Mouse (Mus musculus) liver, embryonic 15.5 days (tissue): Measurements from ENCODE around the gene BC049762. TPM values are rescaled to one million over a fixed set of nuclear protein-coding genes. Genes with fewer than 3 reads are reported as not detected.

Experiments
- ATAC-seq: fragments of 200-750 bp; cut with Nextera tagmentation; 2 replicates; pipeline ENCODE4 v1.8.0; 2017; ENCODE audit warnings: moderate number of reproducible peaks, mild to moderate bottlenecking, moderate library complexity; ENCODE audit not compliant: insufficient read depth
- H3K27ac ChIP-seq: fragments of 300-500 bp; sonication (generic); replicated peaks from 2 replicates; pipeline ENCODE4 v1.5.1; 2015; ENCODE audit warnings: mild to moderate bottlenecking, inconsistent platforms
- H3K27me3 ChIP-seq: fragments of 300-500 bp; sonication (generic); 2 replicates; pipeline ENCODE4 v1.6.1; 2015; ENCODE audit warnings: mild to moderate bottlenecking, inconsistent platforms
- H3K36me3 ChIP-seq: fragments of 300-500 bp; sonication (generic); replicated peaks from 2 replicates; pipeline ENCODE4 v1.6.1; 2015; ENCODE audit warnings: moderate library complexity, mild to moderate bottlenecking, inconsistent platforms
- H3K4me1 ChIP-seq: fragments of 300-500 bp; sonication (generic); replicated peaks from 2 replicates; pipeline ENCODE4 v1.6.1; 2015; ENCODE audit warnings: inconsistent platforms
- H3K4me2 ChIP-seq: fragments of 300-500 bp; sonication (generic); 2 replicates; pipeline ENCODE4 v1.6.1; 2015; ENCODE audit warnings: moderate library complexity, mild to moderate bottlenecking, inconsistent platforms
- H3K4me3 ChIP-seq: fragments of 300-500 bp; sonication (generic); replicated peaks from 2 replicates; pipeline ENCODE4 v1.5.1; 2015; ENCODE audit warnings: mild to moderate bottlenecking, inconsistent platforms
- H3K9ac ChIP-seq: fragments of 300-500 bp; sonication (generic); 2 replicates; pipeline ENCODE4 v1.6.1; 2015; ENCODE audit warnings: moderate library complexity, mild to moderate bottlenecking, inconsistent platforms
- H3K9me3 ChIP-seq: fragments of 300-500 bp; sonication (generic); replicated peaks from 2 replicates; pipeline ENCODE4 v1.6.1; 2016; ENCODE audit warnings: inconsistent platforms
- WGBS: fragments of 180-500 bp; shearing (Covaris S2); methylation state at CpG from one replicate; pipeline ENCODE4 v1.1.7; 2015; ENCODE audit warnings: mixed read lengths; ENCODE audit not compliant: insufficient replicate concordance; 5-methylcytosine and 5-hydroxymethylcytosine counted together
- polyA plus RNA-seq: library from polyadenylated mRNA; unstranded; fragments of >200 nt; fragmentation: Nextera tagmentation; extraction: Ambion mirVana; gene quantifications from 2 replicates; pipeline ENCODE4 v1.2.1, GENCODE M21; 2015

BC049762 gene
- polyA plus RNA-seq, 1 experiment from 2014 or later: 0.39 TPM

DNA sequence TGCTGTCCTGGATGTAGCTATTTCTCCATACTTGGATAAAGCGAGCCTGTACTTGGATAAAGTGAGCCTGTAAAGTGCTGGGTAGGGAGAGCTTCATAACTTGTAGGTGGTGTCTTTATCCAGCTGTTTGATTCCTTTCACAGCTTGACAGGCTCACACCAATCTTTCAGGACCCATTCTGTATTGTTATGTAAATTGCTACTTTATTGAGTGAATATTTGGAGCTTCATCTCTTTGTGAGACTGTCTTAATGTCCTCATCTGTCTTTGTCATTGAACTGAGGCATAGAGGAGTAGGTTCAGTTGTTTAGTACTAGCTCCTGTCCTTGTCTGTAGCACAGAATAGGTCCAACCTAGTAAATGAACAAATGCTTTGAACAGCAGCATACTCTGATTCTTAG is 11.6 kb upstream of the BC049762 start:
- 81% methylated on average over 1 of the region's 1 CpGs for WGBS
- Histone ChIP-seq H3K9ac (no peak overlapping the region), H3K27me3 (no peaks in the 10 kb centered on the region), H3K4me3 (no peak overlapping the region), H3K27ac (no peak overlapping the region), H3K9me3 (no peaks in the 10 kb centered on the region), H3K4me1 (no peaks in the 10 kb centered on the region), H3K4me2 (no peak overlapping the region), H3K36me3 (peaks cover 87% of the 10 kb centered on the region)
- no peak for ATAC-seq

DNA sequence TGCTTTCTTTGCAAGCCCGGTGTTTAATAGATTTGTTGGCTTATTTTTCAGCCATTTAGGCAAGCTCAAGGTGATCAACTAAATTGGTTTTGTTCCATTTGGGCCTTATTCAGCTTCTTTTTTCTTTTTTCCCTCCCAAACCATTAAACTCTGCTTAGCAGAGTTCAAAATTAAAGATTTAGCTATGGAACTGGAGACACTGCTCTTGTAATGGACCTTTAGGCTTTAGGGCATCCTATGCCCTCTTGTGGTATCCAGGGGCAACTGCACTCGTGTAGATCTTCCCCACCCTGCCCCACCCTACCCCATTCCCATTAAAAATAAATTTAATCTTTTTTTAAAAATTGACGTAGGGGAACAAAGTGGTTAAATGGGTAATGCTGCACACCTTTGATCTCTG is 2.5 kb upstream of the BC049762 start:
- Histone ChIP-seq H3K27me3 (no peaks in the 10 kb centered on the region), H3K27ac (peak overlapping the region; percentile 94; the same call in 1 of the 2 replicates), H3K9ac (peak overlapping the region; percentile 99; the same call in 1 of the 2 replicates), H3K9me3 (no peaks in the 10 kb centered on the region), H3K4me2 (peak overlapping the region; percentile 95), H3K36me3 (peaks cover 31% of the 10 kb centered on the region), H3K4me1 (peaks cover 42% of the 10 kb centered on the region), H3K4me3 (peak overlapping the region; percentile 79)
- ATAC-seq: no peak
- 41% methylated on average over 3 of the region's 3 CpGs for WGBS

DNA sequence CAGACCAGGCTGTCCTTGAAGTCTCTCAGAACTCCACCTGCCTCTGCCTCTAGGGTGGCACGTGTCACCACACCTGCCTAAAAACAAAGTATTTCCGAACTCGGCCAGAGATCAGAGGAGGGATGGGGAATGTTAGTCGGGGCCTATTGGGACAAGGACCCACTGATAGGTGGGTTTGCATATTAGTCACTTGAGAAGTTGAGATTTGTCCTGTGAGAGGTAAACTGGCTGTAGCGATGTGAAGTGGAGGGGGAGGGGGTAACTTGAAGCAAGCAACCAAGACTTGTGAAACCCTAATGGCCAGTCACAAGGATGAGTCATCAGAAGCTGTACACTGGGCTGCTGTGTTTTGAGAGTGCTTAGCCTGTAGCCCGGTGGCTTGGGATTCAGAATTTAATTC is 1.5 kb upstream of the BC049762 start:
- H3K27ac ChIP-seq: peak overlapping the region; percentile 94
- H3K4me2 ChIP-seq: peak overlapping the region; percentile 95
- H3K9ac ChIP-seq: peak overlapping the region; percentile 99
- no peak for ATAC-seq
- H3K4me3 ChIP-seq: peak overlapping the region; percentile 79
- H3K27me3 ChIP-seq: peaks cover 9% of the 10 kb centered on the region
- no peaks in the 10 kb centered on the region for H3K9me3 ChIP-seq
- peaks cover 23% of the 10 kb centered on the region for H3K36me3 ChIP-seq
- H3K4me1 ChIP-seq: peaks cover 42% of the 10 kb centered on the region
- 7% methylated on average over 6 of the region's 6 CpGs for WGBS

DNA sequence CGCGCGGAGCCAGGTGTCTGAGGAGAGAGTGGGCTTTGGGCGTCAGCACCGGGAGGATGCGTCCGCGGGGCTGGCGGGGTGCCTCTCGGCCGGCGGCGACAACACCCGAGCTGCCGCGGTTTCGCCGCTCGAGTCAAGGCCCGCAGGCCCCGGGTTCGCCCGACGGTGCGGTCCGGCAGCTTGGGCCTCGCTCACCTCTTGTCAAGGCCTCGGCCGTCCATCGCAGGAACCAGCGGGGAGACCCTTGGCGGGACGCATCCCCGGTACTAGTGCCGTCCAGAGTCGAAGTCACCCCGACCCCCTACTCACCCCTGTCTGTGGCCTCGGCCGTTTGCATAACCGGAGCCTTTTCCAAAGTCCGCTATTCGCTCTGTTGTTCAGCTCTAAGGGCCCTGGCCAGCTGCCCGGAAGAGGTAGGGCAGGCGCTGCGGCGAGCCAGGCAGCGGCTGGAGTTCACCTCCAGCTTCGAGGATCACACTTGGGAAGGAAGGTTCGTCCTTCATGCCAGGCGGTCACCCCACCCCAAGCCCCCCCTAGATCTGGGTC is 513 bp upstream of the BC049762 start:
- Histone ChIP-seq H3K27me3 (peaks cover 10% of the 10 kb centered on the region), H3K4me3 (peak overlapping the region; percentile 79), H3K36me3 (peaks cover 17% of the 10 kb centered on the region), H3K9me3 (no peaks in the 10 kb centered on the region), H3K27ac (peak overlapping the region; percentile 94), H3K4me2 (peak overlapping the region; percentile 95), H3K4me1 (peaks cover 42% of the 10 kb centered on the region), H3K9ac (peak overlapping the region; percentile 99)
- peak; percentile 49 for ATAC-seq
- under 1% methylated on average over 50 of the region's 50 CpGs for WGBS

DNA sequence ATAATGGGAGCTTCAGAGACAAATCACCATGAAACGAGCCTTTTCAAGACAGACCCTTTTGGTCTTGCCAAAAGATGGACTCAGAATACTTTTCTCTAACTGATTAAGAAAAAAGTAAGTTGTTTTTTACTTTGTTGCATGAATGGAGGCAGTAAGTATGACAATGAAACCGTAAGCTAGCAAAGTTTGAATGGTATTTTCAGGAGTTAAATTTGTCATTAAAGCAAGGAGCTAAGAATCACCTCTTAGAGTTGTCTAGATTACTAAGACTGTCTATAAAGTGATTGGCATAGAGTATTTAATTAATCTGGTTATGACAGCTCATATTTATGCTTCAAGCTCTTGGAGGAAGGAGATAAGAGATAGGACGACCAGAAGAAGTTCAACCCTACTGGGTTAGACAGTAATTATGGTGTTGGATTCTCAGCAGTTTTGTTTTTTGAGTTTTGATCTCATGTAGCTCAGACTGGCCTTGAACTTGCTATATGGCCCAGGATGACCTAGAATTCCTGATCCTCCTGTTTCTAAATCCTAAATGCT is 1.1 kb downstream of the BC049762 start, which contains the start of gene Clk4:
TSS of gene Clk4 (plus strand) at position 51 of the 540 bp plus-strand sequence.
- Histone ChIP-seq H3K27ac (peak within 1 kb of the TSS; percentile 94), H3K27me3 (peaks cover 10% of the 10 kb centered on the region), H3K9ac (peak within 1 kb of the TSS; percentile 70), H3K4me2 (peak within 1 kb of the TSS; percentile 95), H3K9me3 (no peaks in the 10 kb centered on the region), H3K4me1 (peaks cover 39% of the 10 kb centered on the region), H3K36me3 (peaks cover 5% of the 10 kb centered on the region), H3K4me3 (peak within 1 kb of the TSS; percentile 79)
- ATAC-seq: no peak
- WGBS: 50% methylated on average over 3 of the region's 3 CpGs

DNA sequence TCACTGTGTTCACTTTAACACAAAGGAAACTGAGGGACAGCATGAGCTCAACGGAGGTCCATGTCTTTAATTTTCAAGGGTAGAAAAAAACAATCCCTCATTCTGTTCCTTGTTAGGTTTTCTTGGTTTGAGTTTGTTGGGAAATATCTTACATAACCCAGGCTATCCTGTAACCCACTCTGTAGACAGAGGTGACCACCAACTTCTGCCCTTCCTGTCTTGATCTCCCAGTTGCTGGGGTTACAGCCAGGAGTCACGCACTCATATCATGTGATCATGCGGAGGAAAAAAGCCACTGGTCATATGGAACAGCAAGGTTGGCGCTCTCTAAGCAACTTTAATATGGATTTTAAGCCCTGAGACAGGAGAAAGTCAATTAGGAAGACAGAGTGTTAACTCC is 5.8 kb downstream of the BC049762 start:
- no peak overlapping the region for H3K4me3 ChIP-seq
- ATAC-seq: no peak
- H3K9me3 ChIP-seq: no peaks in the 10 kb centered on the region
- H3K4me1 ChIP-seq: peaks cover 8% of the 10 kb centered on the region
- no peak overlapping the region for H3K4me2 ChIP-seq
- no peak overlapping the region for H3K27ac ChIP-seq
- H3K9ac ChIP-seq: no peak overlapping the region
- H3K27me3 ChIP-seq: peaks cover 10% of the 10 kb centered on the region
- no peaks in the 10 kb centered on the region for H3K36me3 ChIP-seq
- 55% methylated on average over 4 of the region's 4 CpGs for WGBS

DNA sequence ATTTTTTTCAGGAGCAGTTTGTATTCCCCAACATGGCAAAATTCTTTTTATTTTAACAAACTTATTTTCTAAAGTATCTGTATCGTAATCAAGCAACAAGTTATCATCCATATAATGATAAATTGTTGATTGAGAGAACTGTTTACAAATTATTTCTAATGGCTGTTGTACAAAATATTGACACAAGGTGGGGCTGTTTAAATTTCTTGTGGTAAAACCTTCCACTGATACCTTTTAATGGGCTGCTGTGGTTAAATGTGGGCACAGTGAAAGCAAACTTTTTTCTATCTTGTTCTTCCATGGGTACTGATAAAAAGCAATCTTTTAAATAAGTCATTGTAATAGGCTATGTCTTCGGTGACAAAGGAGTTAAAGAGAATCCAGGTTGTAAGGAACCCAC is 19.9 kb downstream of the BC049762 start:
- WGBS: 50% methylated on average over 2 of the region's 2 CpGs
- ATAC-seq: no peak
- H3K36me3 ChIP-seq: no peaks in the 10 kb centered on the region
- no peaks in the 10 kb centered on the region for H3K4me1 ChIP-seq
- H3K9ac ChIP-seq: no peak overlapping the region
- H3K9me3 ChIP-seq: no peaks in the 10 kb centered on the region
- no peak overlapping the region for H3K27ac ChIP-seq
- no peaks in the 10 kb centered on the region for H3K27me3 ChIP-seq
- no peak overlapping the region for H3K4me2 ChIP-seq
- no peak overlapping the region for H3K4me3 ChIP-seq

DNA sequence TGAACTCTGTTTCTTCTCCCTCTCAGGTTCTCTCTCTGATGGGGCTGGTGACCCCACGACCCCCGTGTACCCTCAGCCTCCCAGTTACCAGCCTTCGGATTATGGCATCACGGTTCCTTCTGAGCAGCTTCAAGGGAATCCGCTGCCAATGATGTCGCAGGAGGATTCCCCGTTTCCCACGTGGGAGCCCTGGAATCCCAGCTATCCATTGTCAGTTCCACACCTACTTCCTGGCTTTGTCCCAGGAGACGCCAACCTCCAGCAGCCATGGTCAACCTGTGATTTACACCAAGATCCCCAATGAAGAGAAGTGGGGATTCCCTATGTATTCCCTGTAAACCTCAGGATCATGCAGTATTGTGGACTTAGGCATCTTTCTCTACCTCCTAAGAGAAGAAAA is 28.2 kb downstream of the BC049762 start:
- WGBS: 55% methylated on average over 9 of the region's 9 CpGs
- ATAC-seq: no peak
- H3K36me3 ChIP-seq: no peaks in the 10 kb centered on the region
- H3K4me2 ChIP-seq: no peak overlapping the region
- no peaks in the 10 kb centered on the region for H3K9me3 ChIP-seq
- H3K4me1 ChIP-seq: no peaks in the 10 kb centered on the region
- H3K9ac ChIP-seq: no peak overlapping the region
- no peak overlapping the region for H3K27ac ChIP-seq
- H3K4me3 ChIP-seq: no peak overlapping the region
- no peaks in the 10 kb centered on the region for H3K27me3 ChIP-seq

DNA sequence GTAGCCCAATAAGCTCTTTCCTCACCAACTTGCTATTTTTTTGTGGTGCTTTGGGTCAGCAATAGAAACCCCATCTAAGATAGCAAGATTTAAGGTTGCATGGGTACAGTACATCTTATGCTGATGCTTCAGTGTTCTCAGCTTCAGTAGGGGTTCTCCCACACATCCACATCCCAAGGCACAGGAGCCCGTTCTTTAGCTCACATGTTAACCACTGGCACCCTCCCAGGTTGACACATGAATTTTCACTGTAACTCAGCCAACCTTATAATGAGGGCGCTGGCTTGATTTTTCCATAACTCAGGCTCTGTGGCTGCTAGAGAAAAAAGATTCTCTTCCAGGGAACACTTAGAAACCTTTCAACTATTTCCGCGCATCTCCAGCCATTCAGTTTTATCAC is 35.7 kb downstream of the BC049762 start:
- H3K4me1 ChIP-seq: no peaks in the 10 kb centered on the region
- H3K9me3 ChIP-seq: no peaks in the 10 kb centered on the region
- no peaks in the 10 kb centered on the region for H3K27me3 ChIP-seq
- no peak overlapping the region for H3K4me2 ChIP-seq
- 74% methylated on average over 4 of the region's 4 CpGs for WGBS
- no peaks in the 10 kb centered on the region for H3K36me3 ChIP-seq
- no peak overlapping the region for H3K4me3 ChIP-seq
- no peak overlapping the region for H3K27ac ChIP-seq
- ATAC-seq: no peak
- no peak overlapping the region for H3K9ac ChIP-seq

DNA sequence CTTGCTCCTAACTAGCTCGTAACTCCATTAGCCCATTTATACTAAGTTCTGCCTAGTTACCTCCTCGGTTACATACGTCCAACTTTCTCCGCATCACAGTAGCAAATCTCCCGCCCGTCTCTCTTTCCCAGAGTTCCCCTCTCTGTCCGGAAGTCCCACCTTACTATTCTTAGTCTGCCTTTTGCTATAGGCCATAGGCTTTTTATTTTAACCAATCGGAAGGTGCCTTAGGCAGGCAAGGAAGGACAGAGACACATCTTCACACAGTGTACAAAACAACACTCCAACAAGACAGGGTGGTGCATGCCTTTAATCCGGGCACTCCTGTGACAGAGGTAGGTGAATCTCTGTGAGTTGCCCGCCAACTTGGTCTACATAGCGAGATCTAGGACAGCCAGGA is 42.5 kb downstream of the BC049762 start, which contains the start of gene Gm12569:
TSS of gene Gm12569 (plus strand) at position 166 of the 400 bp plus-strand sequence.
- no peaks in the 10 kb centered on the region for H3K36me3 ChIP-seq
- no peak for ATAC-seq
- WGBS: 76% methylated on average over 11 of the region's 11 CpGs
- no peak within 1 kb of the TSS for H3K27ac ChIP-seq
- H3K4me3 ChIP-seq: no peak within 1 kb of the TSS
- H3K9me3 ChIP-seq: no peaks in the 10 kb centered on the region
- no peak within 1 kb of the TSS for H3K9ac ChIP-seq
- no peak within 1 kb of the TSS for H3K4me2 ChIP-seq
- H3K4me1 ChIP-seq: no peaks in the 10 kb centered on the region
- no peaks in the 10 kb centered on the region for H3K27me3 ChIP-seq

DNA sequence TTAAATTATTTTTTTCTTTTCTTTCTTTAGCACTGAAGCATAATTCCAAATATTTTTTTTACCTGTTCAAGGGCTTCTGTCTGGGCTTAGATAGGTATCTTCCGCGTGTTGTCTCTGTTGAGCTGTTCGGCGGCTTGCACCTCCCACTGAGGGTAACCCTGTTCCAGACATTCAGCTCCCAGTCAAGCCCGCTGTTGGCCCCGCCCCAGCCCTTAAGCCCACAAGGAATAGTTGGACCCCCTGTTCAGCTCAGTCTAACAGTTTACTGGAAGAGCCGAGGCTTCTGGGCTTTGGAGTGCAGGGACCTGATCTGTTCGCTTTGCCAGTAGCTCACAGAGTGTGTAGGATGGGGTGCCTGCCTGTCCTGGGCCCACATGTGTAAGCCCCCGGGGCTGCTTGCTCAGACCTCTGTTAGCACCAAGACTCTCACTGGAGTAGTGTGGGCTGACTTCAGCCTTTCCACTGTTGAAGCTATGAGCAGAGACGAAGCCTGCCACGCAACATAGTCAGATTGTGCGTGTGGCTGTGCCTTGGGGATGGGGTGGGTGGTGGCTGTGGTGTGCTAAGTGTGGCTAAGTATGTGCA is 43.4 kb downstream of the BC049762 start:
- no peaks in the 10 kb centered on the region for H3K4me1 ChIP-seq
- no peaks in the 10 kb centered on the region for H3K27me3 ChIP-seq
- 74% methylated on average over 12 of the region's 12 CpGs for WGBS
- no peak overlapping the region for H3K9ac ChIP-seq
- H3K36me3 ChIP-seq: no peaks in the 10 kb centered on the region
- H3K27ac ChIP-seq: no peak overlapping the region
- H3K4me3 ChIP-seq: no peak overlapping the region
- no peak overlapping the region for H3K4me2 ChIP-seq
- no peaks in the 10 kb centered on the region for H3K9me3 ChIP-seq
- ATAC-seq: no peak
